Mouse (Mus musculus) layer of hippocampus, postnatal 10 days (tissue): ENCODE measurements around the gene Pin1. TPM values are rescaled to one million over a fixed set of nuclear protein-coding genes. Genes with fewer than 3 reads are reported as not detected.
A peak's percentile ranks its signal among the peaks of the same experiment; 100 is the strongest.

Experiments
- DNase-seq, 2 experiments: peaks; one replicate each; pipeline ENCODE4 v3.0.0; 2021; ENCODE audit warnings: low spot score in 2 of 2
- total RNA-seq, 2 experiments: library from RNA; stranded (reverse); gene quantifications; 2 replicates each; pipeline ENCODE4 v1.2.3; 2021

Gene Pin1
- total RNA-seq, 2 experiments from 2014 or later, result 31.7 to 32.6 TPM

- DNase-seq, result no peak
Observed at GRCm38 (mm10) chr9:20697466-20697865, 45.6 kb downstream of the Pin1 start.

- peak; percentile 39 to 59 for DNase-seq
Observed at GRCm38 (mm10) chr9:20703832-20704380, 52.0 kb downstream of the Pin1 start.

GRCm38 (mm10) chr9:20705420-20705819, 53.5 kb downstream of the Pin1 start:
- DNase-seq, result no peak

GRCm38 (mm10) chr9:20705981-20706380, 54.1 kb downstream of the Pin1 start:
- DNase-seq, result no peak

- no peak for DNase-seq
Observed at GRCm38 (mm10) chr9:20710471-20710870, 58.6 kb downstream of the Pin1 start.

- DNase-seq, result peak in 1 of 2 experiments; percentile 29
Observed at GRCm38 (mm10) chr9:20712934-20713477, 61.1 kb downstream of the Pin1 start.

- DNase-seq, result peak; percentile 47 to 61
Observed at GRCm38 (mm10) chr9:20713478-20713987, 61.6 kb downstream of the Pin1 start.

GRCm38 (mm10) chr9:20715332-20715731, 63.4 kb downstream of the Pin1 start:
- DNase-seq, result no peak

Other genes with a start within 250 kb of the Pin1 start
- gene Zfp26, start 191.9 kb upstream of the Pin1 start, total RNA-seq, result 10 to 100 TPM; 31.6 to 35.6 TPM
- gene Zfp426, start 159.3 kb upstream of the Pin1 start, total RNA-seq, result 10 to 100 TPM; 34.1 to 36.8 TPM
- 10 to 100 TPM; 60.2 to 63.5 TPM for gene Zfp266, start 130.7 kb upstream of the Pin1 start, total RNA-seq
- gene Zfp846, start 70.8 kb upstream of the Pin1 start, total RNA-seq, result 10 to 100 TPM; 28.5 to 29.5 TPM
- gene Ubl5, start 9.2 kb upstream of the Pin1 start, total RNA-seq, result 100 to 1,000 TPM; 318 to 356 TPM
- 10 to 100 TPM; 18.5 to 23.8 TPM for gene Fbxl12, start 7.3 kb upstream of the Pin1 start, total RNA-seq
- gene Olfm2, start 94.3 kb downstream of the Pin1 start, total RNA-seq, result 100 to 1,000 TPM; 123 to 138 TPM
- gene Col5a3, start 163.0 kb downstream of the Pin1 start, total RNA-seq, result 1 to 10 TPM; 1.8 to 2.3 TPM
- gene Rdh8, start 166.4 kb downstream of the Pin1 start, total RNA-seq, result not detected
- gene A230050P20Rik, start 216.5 kb downstream of the Pin1 start, total RNA-seq, result 10 to 100 TPM; 48.2 to 55.5 TPM
- 10 to 100 TPM; 10.4 to 12.8 TPM for gene Angptl6, start 227.6 kb downstream of the Pin1 start, total RNA-seq
- 10 to 100 TPM; 28.9 to 35.8 TPM for gene Ppan, start 236.1 kb downstream of the Pin1 start, total RNA-seq
- gene Eif3g, start 246.5 kb downstream of the Pin1 start, total RNA-seq, result 100 to 1,000 TPM; 137 to 144 TPM